Mouse (Mus musculus) layer of hippocampus, postnatal 10 days (tissue): Measurements from ENCODE around the gene Esp38. TPM values are rescaled to one million over a fixed set of nuclear protein-coding genes. Genes with fewer than 3 reads are reported as not detected.
"Not testable (repeated sequence)": the region's sequence is repeated elsewhere in the genome, so short reads cannot be mapped to it uniquely, and the experiment has no call there.

Experiments used
- DNase-seq, 2 experiments: peaks; one replicate each; pipeline ENCODE4 v3.0.0; 2021; ENCODE audit warnings: low spot score in 2 of 2
- long read RNA-seq: library from polyadenylated mRNA; stranded (forward); transcript quantifications from one replicate; pipeline ENCODE4 v2.0.0, GENCODE M21; 2023
- total RNA-seq, 2 experiments: library from RNA; stranded (reverse); gene quantifications; 2 replicates each; pipeline ENCODE4 v1.2.3; 2021

Esp38 gene
- total RNA-seq: not detected
- long read RNA-seq: 0 reads

GRCm38 (mm10) chr17:39950220-39950619, at the start of gene Esp38:
Gene Esp38 (plus strand): TSS chr17:39950520.
- no peak for DNase-seq

DNA sequence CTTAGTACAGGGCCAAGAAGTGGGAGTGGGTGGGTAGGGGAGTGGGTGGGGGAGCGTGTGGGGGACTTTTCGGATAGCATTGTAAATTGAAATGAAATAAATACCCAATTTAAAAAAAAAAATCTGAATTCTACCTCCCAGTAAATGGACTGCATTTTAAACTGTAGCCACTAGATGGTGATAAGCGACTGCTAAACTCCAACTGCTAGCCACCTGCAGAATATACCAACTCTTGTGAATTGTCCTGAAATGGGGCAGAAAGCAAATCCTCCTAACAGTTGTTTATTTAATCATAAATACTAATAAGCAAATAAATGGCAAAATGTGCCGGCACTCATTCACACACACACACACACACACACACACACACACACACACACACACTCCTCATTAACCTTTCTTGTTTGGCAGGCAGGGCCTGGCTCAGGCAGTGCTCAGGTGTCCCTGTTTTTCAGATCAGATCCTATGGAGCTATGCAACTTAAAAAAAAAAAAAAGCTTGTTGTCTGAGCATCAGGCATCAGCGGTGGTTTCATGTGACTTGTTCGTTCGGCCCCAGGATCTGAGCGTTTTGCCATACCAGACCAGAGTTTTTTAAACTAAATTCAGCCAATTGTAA, 47.3 kb upstream of the Esp38 start:
- DNase-seq: not testable (repeated sequence)

Other genes starting within 250 kb of the Esp38 start
- not detected for gene AC192777.2, start 144.9 kb downstream of the Esp38 start, total RNA-seq